30 mouse cellular contexts compared by ENCODE assay signal in the genomic region with DNA sequence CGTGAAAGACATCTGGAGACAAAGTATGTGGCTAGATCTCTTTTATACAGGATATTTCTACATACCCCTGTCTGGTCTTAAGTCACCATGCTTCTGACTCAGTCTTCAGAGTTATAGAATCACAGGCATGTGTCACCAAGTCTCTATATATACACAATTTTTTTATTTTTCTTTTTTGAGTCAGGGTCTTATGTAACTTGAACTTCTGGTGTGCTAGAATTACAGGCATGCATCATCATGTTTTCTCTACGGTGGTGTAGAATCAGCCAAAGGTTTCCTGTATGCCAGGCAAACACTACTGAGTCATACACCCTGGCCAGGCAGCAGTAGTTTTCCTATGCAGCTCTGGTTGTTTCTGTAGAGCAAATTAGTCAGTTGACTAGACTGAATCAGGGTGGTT. TPM values are rescaled to one million over a fixed set of nuclear protein-coding genes. Genes with fewer than 3 reads are reported as not detected.
A peak's percentile ranks its signal among the peaks of the same experiment; 100 is the strongest.
DNase-seq lines count a peak whose midpoint lies in the region; TF ChIP-seq lines count a peak whose summit lies in the region.
"Had no signal": no experiment of that assay in that cellular context is flagged by ENCODE, and none has a peak within 500 bp of the region (broad histone marks: within the 10 kb centered on the region; RNA-seq: fewer than 3 reads in every experiment).

No protein-coding gene starts in this region.

- no peak overlapping the region for H3K4me3 ChIP-seq in layer of hippocampus, adult 2 months
- H3K4me3 ChIP-seq: embryonic facial prominence, embryonic 10.5 days; embryonic facial prominence, embryonic 15.5 days; hindbrain, embryonic 10.5 days; hindbrain, embryonic 15.5 days; liver, embryonic 12.5 days; midbrain, embryonic 15.5 days; stomach, embryonic 15.5 days had no signal

- no peak for TF ChIP-seq CTCF in layer of hippocampus, adult 2 months (conservative IDR thresholded peaks at IDR 0.05)

- DNase-seq in layer of hippocampus, adult 2 months (ENCODE audit: low spot score in 2 of 2): no peak
- DNase-seq in layer of hippocampus, postnatal 36 days: no peak
- peak; percentile 85 for DNase-seq in 3T3-L1 (ENCODE audit: low read depth, low spot score)
- peak; percentile 87 for DNase-seq in brain, adult 2 months (ENCODE audit: low read depth, low spot score)
- DNase-seq in telencephalon, adult 2 months (ENCODE audit: low read depth, low spot score): peak; percentile 82
- no peak for DNase-seq in adrenal gland, adult 2 months
- DNase-seq in lung, postnatal 25 days (ENCODE audit: low spot score): no peak
- DNase-seq: adrenal gland, postnatal 25 days; cerebellum, adult 18-20 months; cerebellum, postnatal 14 days; gastrocnemius, postnatal 10 days; heart, postnatal 14 days; kidney, adult 11 months; kidney, postnatal 14 days; liver, postnatal 0 days; lung, postnatal 10 days; right cerebral cortex, postnatal 25 days; thymus, adult 18-20 months; thymus, postnatal 36 days had no signal

- peak overlapping the region; percentile 36; the same call in 1 of the 2 replicates for H3K27ac ChIP-seq in layer of hippocampus, adult 2 months
- H3K27ac ChIP-seq: embryonic facial prominence, embryonic 10.5 days; embryonic facial prominence, embryonic 15.5 days; hindbrain, embryonic 10.5 days; hindbrain, embryonic 15.5 days; liver, embryonic 12.5 days; midbrain, embryonic 15.5 days; stomach, embryonic 15.5 days had no signal

RNA-seq across cellular contexts. Expression of a gene that starts 11.7 kb away (rescaled TPM):
- 10 to 100 TPM; 42.3 to 45.4 TPM for total RNA-seq in layer of hippocampus, adult 2 months (2021)
- total RNA-seq in layer of hippocampus, postnatal 36 days (2021): 10 to 100 TPM; 38.6 to 44.6 TPM
- total RNA-seq in adrenal gland, adult 2 months (2021): 10 to 100 TPM; 37.7 to 41.9 TPM
- polyA plus RNA-seq in adrenal gland, adult 2 months (2012; rRNA removed): 137 and 144 TPM in 2 replicates

RNA-seq across cellular contexts. Expression of a gene that starts 18.4 kb away (rescaled TPM):
- total RNA-seq in layer of hippocampus, adult 2 months (2021): under 1 TPM; 0.36 to 0.56 TPM
- under 1 TPM; 0.42 to 0.76 TPM for total RNA-seq in layer of hippocampus, postnatal 36 days (2021)
- not detected for total RNA-seq in adrenal gland, adult 2 months (2021)
- polyA plus RNA-seq in adrenal gland, adult 2 months (2012; rRNA removed): not detected in 2 replicates
- total RNA-seq: CH12.LX; neutrophil, adult 5-6 weeks had no signal
- polyA plus RNA-seq: liver, embryonic 12.5 days had no signal

RNA-seq across cellular contexts. Expression of a gene that starts 19.1 kb away (rescaled TPM):
- 1 to 10 TPM in 1 of 2 experiments, under 1 TPM in 1; 0.95 to 1.4 TPM for total RNA-seq in layer of hippocampus, adult 2 months (2021)
- under 1 TPM; 0.58 to 0.67 TPM for total RNA-seq in layer of hippocampus, postnatal 36 days (2021)
- 1 to 10 TPM; 1.1 to 1.3 TPM for total RNA-seq in adrenal gland, adult 2 months (2021)
- polyA plus RNA-seq in adrenal gland, adult 2 months (2012; rRNA removed): 2.0 and 2.6 TPM in 2 replicates
- total RNA-seq: CH12.LX; megakaryocyte-erythroid progenitor cell, adult 5-6 weeks; neutrophil, adult 5-6 weeks had no signal
- polyA plus RNA-seq: inflammation-experienced regulatory T-cells, adult 6 months had no signal

RNA-seq across cellular contexts. Expression of a gene that starts 34.1 kb away (rescaled TPM):
- 100 to 1,000 TPM; 186 to 201 TPM for total RNA-seq in layer of hippocampus, adult 2 months (2021)
- 100 to 1,000 TPM; 192 to 199 TPM for total RNA-seq in layer of hippocampus, postnatal 36 days (2021)
- total RNA-seq in adrenal gland, adult 2 months (2021): 10 to 100 TPM; 53.4 to 74.0 TPM
- polyA plus RNA-seq in adrenal gland, adult 2 months (2012; rRNA removed): 231 and 248 TPM in 2 replicates

RNA-seq across cellular contexts. Expression of a gene that starts 40.4 kb away (rescaled TPM):
- total RNA-seq in layer of hippocampus, adult 2 months (2021): 100 to 1,000 TPM; 102 to 105 TPM
- total RNA-seq in layer of hippocampus, postnatal 36 days (2021): 100 to 1,000 TPM in 1 of 2 experiments, 10 to 100 TPM in 1; 93.8 to 104 TPM
- total RNA-seq in adrenal gland, adult 2 months (2021): 10 to 100 TPM in 1 of 2 experiments, 1 to 10 TPM in 1; 7.6 to 23.8 TPM
- 28.4 and 56.6 TPM in 2 replicates for polyA plus RNA-seq in adrenal gland, adult 2 months (2012; rRNA removed)

Comparison
In these comparisons a context has a peak if more than half of its experiments do, and no peak if none do; other contexts are left out.
1. DNase-seq: peak in 3T3-L1 (single experiment), brain, adult 2 months (single experiment) and telencephalon, adult 2 months (single experiment); none in layer of hippocampus, adult 2 months (0 of 2), layer of hippocampus, postnatal 36 days (0 of 2), adrenal gland, adult 2 months (single experiment) and lung, postnatal 25 days (single experiment).